Mouse (Mus musculus) bone marrow, adult 2 months (tissue): ENCODE data around the gene Megf8. TPM values are rescaled to one million over a fixed set of nuclear protein-coding genes. Genes with fewer than 3 reads are reported as not detected.
A peak's percentile ranks its signal among the peaks of the same experiment; 100 is the strongest.

ENCODE experiments used
- H3K27ac ChIP-seq: fragments of 200-500 bp; 2 replicates; pipeline ENCODE4 v1.5.1; 2012; ENCODE audit warnings: low read depth, mild to moderate bottlenecking, control low read depth, inconsistent platforms, low read length; ENCODE audit not compliant: control insufficient read depth, poor library complexity, insufficient read depth
- H3K4me1 ChIP-seq: fragments of 200-500 bp; 2 replicates; pipeline ENCODE4 v1.6.1; 2011; ENCODE audit warnings: low read length; ENCODE audit not compliant: control insufficient read depth, insufficient read depth
- H3K4me3 ChIP-seq: fragments of 200-500 bp; replicated peaks from 2 replicates; pipeline ENCODE3; 2011; ENCODE audit warnings: mild to moderate bottlenecking, low read depth, low read length, control low read depth; ENCODE audit not compliant: control insufficient read depth
- CTCF ChIP-seq: fragments of 200-500 bp; IDR thresholded peaks from 2 replicates; pipeline ENCODE4 v1.5.1; 2011; ENCODE audit warnings: low read length, control low read depth; ENCODE audit not compliant: control insufficient read depth, insufficient read depth
- POLR2A ChIP-seq: fragments of 200-500 bp; IDR thresholded peaks from 2 replicates; pipeline ENCODE4 v1.6.1; 2011; ENCODE audit warnings: low read depth, mild to moderate bottlenecking, control low read depth, low read length, borderline replicate concordance; ENCODE audit not compliant: control insufficient read depth
- WGBS: fragments of 180-500 bp; shearing (Covaris S2); methylation state at CpG from one replicate; pipeline ENCODE4 v1.1.7; 2018; 5-methylcytosine and 5-hydroxymethylcytosine counted together
- polyA plus RNA-seq: library from polyadenylated mRNA; stranded (reverse); fragments of >200 nt; gene quantifications from 2 replicates; pipeline ENCODE4 v1.2.4, GENCODE M21; 2011; ENCODE audit warnings: low replicate concordance; ENCODE audit not compliant: missing spikeins, insufficient read depth, insufficient read length

The Megf8 gene
- polyA plus RNA-seq, 1 experiment = 5.7 TPM

DNA sequence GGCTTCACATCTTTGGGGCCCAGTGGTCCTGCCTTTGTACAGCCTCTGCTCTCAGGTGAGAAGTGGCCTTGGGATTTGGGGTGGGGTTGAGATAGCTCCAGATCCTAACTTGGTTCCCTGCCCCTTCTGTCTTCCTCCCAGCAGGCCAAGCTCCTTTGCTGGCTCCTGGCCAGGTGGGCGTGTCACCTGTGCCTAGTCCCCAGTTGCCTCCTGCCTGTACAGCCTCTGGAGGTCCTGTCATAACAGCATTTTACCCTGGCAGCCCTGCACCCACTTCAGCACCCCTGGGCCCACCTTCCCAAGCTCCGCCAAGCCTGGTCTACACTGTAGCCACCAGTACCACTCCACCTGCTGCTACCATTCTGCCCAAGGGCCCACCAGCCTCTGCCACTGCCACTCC lies 26.1 kb upstream of the Megf8 start:
- no peak overlapping the region for H3K4me3 ChIP-seq
- H3K4me1 ChIP-seq = peaks cover under 1% of the 10 kb centered on the region; the same call in 1 of the 2 replicates
- 73% methylated on average over 2 of the region's 2 CpGs for WGBS
- TF ChIP-seq CTCF (no peak), POLR2A (0 out of 2 replicates have a peak, but pooled peaks have one; percentile 19)
- no peak overlapping the region for H3K27ac ChIP-seq

- Histone ChIP-seq H3K27ac (peak overlapping the region; percentile 15; the same call in 1 of the 2 replicates), H3K4me3 (no peak overlapping the region), H3K4me1 (peaks cover 2% of the 10 kb centered on the region; the same call in 1 of the 2 replicates)
- TF ChIP-seq POLR2A (no peak), CTCF (no peak)
- 82% methylated on average over 7 of the region's 7 CpGs for WGBS
Observed at GRCm38 (mm10) chr7:25292107-25292506, 24.9 kb upstream of the Megf8 start.

DNA sequence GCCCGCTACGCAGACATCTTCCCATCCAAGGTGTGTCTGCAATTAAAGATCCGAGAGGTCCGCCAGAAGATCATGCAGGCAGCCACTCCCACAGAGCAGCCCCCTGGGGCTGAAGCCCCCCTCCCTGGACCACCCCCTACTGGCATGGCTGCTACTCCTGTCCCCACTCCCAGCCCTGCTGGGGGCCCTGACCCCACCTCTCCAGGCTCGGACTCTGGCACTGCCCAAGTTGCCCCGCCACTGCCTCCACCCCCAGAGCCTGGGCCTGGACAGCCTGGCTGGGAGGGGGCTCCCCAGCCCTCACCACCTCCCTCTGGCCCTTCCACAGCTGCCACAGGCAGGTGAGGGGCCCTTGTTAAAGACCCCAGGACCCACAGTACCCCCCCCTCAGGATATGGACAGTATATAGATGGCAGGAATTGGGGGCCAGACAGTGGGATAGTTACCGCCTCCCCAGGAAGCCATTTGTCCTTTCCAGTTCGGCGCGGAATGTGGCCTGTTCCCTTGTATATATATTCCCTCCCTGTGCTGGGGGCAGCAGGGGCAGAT lies 23.7 kb upstream of the Megf8 start:
- no peak overlapping the region for H3K4me3 ChIP-seq
- peaks cover 2% of the 10 kb centered on the region; the same call in 1 of the 2 replicates for H3K4me1 ChIP-seq
- H3K27ac ChIP-seq = no peak overlapping the region
- TF ChIP-seq CTCF (no peak), POLR2A (no peak)
- 91% methylated on average over 10 of the region's 10 CpGs for WGBS

GRCm38 (mm10) chr7:25294495-25294894 lies 22.5 kb upstream of the Megf8 start:
- no peak for TF ChIP-seq CTCF
- TF ChIP-seq POLR2A = no peak
- 87% methylated on average over 4 of the region's 4 CpGs for WGBS
- Histone ChIP-seq H3K27ac (no peak overlapping the region; the same call in 1 of the 2 replicates), H3K4me3 (no peak overlapping the region), H3K4me1 (peaks cover 2% of the 10 kb centered on the region; the same call in 1 of the 2 replicates)

DNA sequence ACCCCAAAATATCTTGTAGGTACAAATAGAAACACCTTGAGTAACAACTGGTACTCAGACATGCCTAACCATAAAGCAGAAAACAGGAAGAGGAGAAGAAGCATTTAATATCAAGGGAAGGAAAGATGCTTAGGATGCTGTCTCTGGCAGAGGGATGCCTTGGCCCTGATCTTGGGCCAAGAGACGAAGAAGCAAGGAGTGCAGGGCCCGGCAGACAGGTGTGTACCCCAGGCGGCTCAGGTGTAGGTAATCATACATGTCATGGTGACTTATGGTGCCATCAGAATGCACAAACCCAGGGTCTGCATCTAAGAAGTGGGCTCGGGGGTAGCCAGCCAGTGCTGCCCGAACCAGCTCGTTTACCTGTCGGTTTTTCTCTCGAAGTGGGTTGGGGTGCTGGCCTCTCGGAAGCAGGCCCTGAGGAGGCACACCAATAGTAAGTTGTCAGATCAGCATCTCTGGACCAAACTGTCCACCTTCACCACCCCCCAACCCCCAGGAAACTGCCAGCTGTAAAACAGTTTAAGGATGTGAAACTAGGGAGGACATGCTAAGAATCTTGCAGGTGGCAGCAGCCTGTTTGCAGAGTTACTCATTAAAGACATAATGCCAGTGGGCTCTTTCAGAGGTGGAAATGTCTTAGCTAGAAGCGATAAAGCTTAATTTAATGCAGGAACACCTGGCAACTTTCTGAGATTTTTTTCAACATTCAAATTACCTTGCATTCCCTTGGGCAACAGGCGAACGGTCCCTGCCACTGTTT lies 21.8 kb upstream of the Megf8 start:
- no peak for TF ChIP-seq CTCF
- Histone ChIP-seq H3K4me1 (peaks cover 2% of the 10 kb centered on the region; the same call in 1 of the 2 replicates), H3K27ac (peak overlapping the region; percentile 77), H3K4me3 (no peak overlapping the region)
- 78% methylated on average over 12 of the region's 12 CpGs for WGBS

- peaks cover 2% of the 10 kb centered on the region; the same call in 1 of the 2 replicates for H3K4me1 ChIP-seq
- 2% methylated on average over 21 of the region's 21 CpGs for WGBS
- peak overlapping the region; percentile 77 for H3K4me3 ChIP-seq
- H3K27ac ChIP-seq = peak overlapping the region; percentile 92
- TF ChIP-seq POLR2A (no peak), CTCF (0 out of 2 replicates have a peak, but pooled peaks have one; percentile 3)
Observed at GRCm38 (mm10) chr7:25296945-25297453, 20.0 kb upstream of the Megf8 start.

DNA sequence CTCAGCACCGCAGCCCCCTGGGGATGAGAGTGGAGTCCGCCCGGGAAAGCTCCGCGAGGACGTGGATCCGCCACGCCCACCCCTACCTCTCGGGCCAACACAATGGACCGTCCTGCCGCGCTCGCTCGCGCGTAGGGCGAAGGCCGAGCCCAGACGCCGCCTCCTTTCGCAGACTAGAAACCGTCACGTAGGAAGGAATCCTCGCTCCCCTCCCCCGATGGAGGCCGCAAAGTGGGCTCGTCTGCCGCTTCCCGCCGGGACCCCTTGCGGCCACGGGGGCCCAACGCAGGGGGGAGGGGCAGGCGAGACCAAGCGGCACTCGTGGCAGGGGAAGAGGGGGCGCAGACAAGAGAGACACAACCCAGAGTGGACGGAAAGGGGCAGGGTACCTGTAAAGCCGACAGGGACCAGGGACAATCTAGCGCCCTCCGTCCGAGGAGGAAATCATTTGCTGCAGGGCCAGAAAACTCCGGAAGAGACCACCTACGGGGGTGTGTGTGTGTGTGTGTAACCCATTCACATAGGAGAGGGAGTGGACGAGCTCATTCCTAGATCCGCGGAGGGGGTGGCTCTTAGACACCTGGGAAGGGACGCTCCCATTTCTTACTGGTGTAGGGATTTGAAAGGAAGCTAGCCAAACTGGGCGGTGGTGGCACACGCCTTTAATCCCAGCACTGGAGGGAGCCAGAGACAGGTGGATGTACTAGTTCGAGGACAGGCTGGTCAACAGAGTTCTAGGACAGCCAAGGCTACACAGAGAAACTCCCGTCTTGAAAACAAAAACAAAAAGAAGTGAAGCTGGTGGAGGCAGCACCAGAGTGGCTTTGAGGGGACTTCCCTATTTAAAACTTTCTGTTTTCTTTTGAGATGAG lies 19.3 kb upstream of the Megf8 start, which contains the start of gene Pafah1b3:
Pafah1b3 (minus strand) TSS at position 533 of the 872 bp plus-strand sequence.
- peaks cover 2% of the 10 kb centered on the region; the same call in 1 of the 2 replicates for H3K4me1 ChIP-seq
- peak within 1 kb of the TSS; percentile 77 for H3K4me3 ChIP-seq
- under 1% methylated on average over 52 of the region's 52 CpGs for WGBS
- H3K27ac ChIP-seq = peak within 1 kb of the TSS; percentile 92
- TF ChIP-seq CTCF (no peak), POLR2A (0 out of 2 replicates have a peak, but pooled peaks have one; percentile 20)
